Mouse (Mus musculus): Measurements from ENCODE around the gene Ankrd34a. TPM values are rescaled to one million over a fixed set of nuclear protein-coding genes. Genes with fewer than 3 reads are reported as not detected.
A peak's percentile ranks its signal among the peaks of the same experiment; 100 is the strongest.

Gene Ankrd34a
- polyA plus RNA-seq, 1 experiment from 2014 or later: 6.9 TPM

- ATAC-seq (replicated peaks; ENCODE audit: extremely low read depth, insufficient read depth, low FRiP score): no peak
These were observed 42.8 kb downstream of the Ankrd34a start for GRCm38 (mm10) chr3:96639219-96639618.

DNA sequence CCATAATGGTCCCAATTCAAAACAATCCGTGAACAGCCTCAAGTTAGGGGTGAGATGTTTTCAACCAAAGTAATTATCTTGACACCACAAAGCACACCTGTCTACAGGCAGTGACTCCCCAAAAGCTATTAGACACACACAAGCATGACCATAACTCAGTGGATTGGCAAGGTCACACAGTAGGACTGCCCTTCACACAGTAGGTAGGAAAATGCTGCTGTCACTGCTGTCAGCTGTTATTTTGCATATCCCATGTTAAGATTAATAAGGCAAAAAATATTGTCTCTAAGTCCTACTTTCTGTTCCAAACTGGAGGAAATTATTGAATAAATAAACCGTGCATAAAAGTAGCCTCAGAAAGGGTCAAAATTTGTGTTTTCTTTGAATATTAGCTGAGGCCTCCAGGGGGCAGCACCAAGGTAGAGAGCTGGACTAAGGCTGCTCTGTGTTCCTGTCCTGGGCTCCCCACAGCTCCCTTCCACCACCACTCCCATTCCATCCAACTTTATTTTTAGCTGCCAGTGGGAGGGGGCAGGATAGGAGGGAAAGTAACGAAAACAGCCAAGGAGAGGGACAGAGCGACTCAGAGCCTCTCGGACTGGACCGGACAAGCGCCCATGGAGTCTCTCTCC, 48.7 kb downstream of the Ankrd34a start, which contains the start of gene Itga10:
Itga10 (plus strand) TSS at position 567 of the 632 bp plus-strand sequence.
- peak within 1 kb of the TSS; percentile 25; the same call in 1 of the 2 replicates for H3K4me3 ChIP-seq (ENCODE audit: low read length)
- 0 out of 2 replicates have a peak within 1 kb of the TSS, but pooled peaks have one; percentile 27 for H3K9ac ChIP-seq (ENCODE audit: low read length)
- peak within 1 kb of the TSS; percentile 45 for H3K4me2 ChIP-seq (ENCODE audit: low read depth, low read length)
- H3K27me3 ChIP-seq (ENCODE audit: control insufficient read depth, insufficient read depth, low read length): no peaks in the 10 kb centered on the region
- 43% methylated on average over 7 of the region's 7 CpGs for WGBS
- peaks cover 24% of the 10 kb centered on the region for H3K36me3 ChIP-seq (ENCODE audit: control insufficient read depth, insufficient read depth)
- peaks cover 9% of the 10 kb centered on the region for H3K4me1 ChIP-seq (ENCODE audit: control insufficient read depth, insufficient read depth, low read length)
- H3K9me3 ChIP-seq (replicated peaks; ENCODE audit: control insufficient read depth, low read length): no peaks in the 10 kb centered on the region
- 0 out of 2 replicates have a peak within 1 kb of the TSS, but pooled peaks have one; percentile 44 for H3K27ac ChIP-seq (ENCODE audit: low read length)
- ATAC-seq (replicated peaks; ENCODE audit: extremely low read depth, insufficient read depth, low FRiP score): peak; percentile 87

More at GRCm38 (mm10) chr3:96639219-96639618, 42.8 kb downstream of the Ankrd34a start:
- Histone ChIP-seq H3K27me3 (ENCODE audit: control insufficient read depth, insufficient read depth, low read length) (no peaks in the 10 kb centered on the region), H3K4me3 (ENCODE audit: low read length) (no peak overlapping the region), H3K4me1 (ENCODE audit: control insufficient read depth, insufficient read depth, low read length) (peaks cover 15% of the 10 kb centered on the region), H3K4me2 (ENCODE audit: low read depth, low read length) (no peak overlapping the region), H3K9ac (ENCODE audit: low read length) (no peak overlapping the region), H3K36me3 (ENCODE audit: control insufficient read depth, insufficient read depth) (peaks cover 33% of the 10 kb centered on the region), H3K9me3 (replicated peaks; ENCODE audit: control insufficient read depth, low read length) (no peaks in the 10 kb centered on the region), H3K27ac (ENCODE audit: low read length) (no peak overlapping the region)
- 92% methylated on average over 1 of the region's 1 CpGs for WGBS

DNA sequence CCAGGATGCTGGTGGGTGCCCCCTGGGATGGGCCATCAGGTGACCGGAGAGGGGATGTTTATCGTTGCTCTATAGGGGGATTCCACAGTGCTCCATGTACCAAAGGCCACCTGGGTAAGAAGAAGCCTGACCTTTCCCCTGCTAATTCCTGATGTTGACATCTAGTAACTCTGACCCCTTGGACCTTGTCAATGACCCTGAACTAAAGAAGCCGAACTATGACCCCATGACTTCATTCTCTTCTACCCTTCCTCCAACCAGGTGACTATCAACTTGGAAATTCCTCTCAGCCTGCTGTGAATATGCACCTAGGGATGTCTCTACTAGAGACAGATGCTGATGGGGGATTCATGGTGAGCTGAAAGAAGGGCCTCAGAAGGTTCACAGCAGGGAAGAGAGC, 50.9 kb downstream of the Ankrd34a start:
- no peaks in the 10 kb centered on the region for H3K27me3 ChIP-seq (ENCODE audit: control insufficient read depth, insufficient read depth, low read length)
- no peak overlapping the region for H3K4me3 ChIP-seq (ENCODE audit: low read length)
- no peak for ATAC-seq (replicated peaks; ENCODE audit: extremely low read depth, insufficient read depth, low FRiP score)
- peaks cover 16% of the 10 kb centered on the region for H3K36me3 ChIP-seq (ENCODE audit: control insufficient read depth, insufficient read depth)
- no peak overlapping the region for H3K9ac ChIP-seq (ENCODE audit: low read length)
- peaks cover 9% of the 10 kb centered on the region for H3K4me1 ChIP-seq (ENCODE audit: control insufficient read depth, insufficient read depth, low read length)
- H3K27ac ChIP-seq (ENCODE audit: low read length): no peak overlapping the region
- WGBS: 84% methylated on average over 3 of the region's 3 CpGs
- no peak overlapping the region for H3K4me2 ChIP-seq (ENCODE audit: low read depth, low read length)
- no peaks in the 10 kb centered on the region for H3K9me3 ChIP-seq (replicated peaks; ENCODE audit: control insufficient read depth, low read length)

Other genes starting within 250 kb of the Ankrd34a start
- gene BC107364, start 144.3 kb upstream of the Ankrd34a start, polyA plus RNA-seq (2015; fragmentation: Nextera tagmentation; extraction: Ambion mirVana): 1.3 and 1.5 TPM in 2 replicates
- 8.5 and 10.9 TPM in 2 replicates for gene Hfe2, start 71.5 kb upstream of the Ankrd34a start, polyA plus RNA-seq (2015; fragmentation: Nextera tagmentation; extraction: Ambion mirVana)
- gene Txnip, start 38.7 kb upstream of the Ankrd34a start, polyA plus RNA-seq (2015; fragmentation: Nextera tagmentation; extraction: Ambion mirVana): 209 and 226 TPM in 2 replicates
- gene Gm16253, start 19.7 kb upstream of the Ankrd34a start, polyA plus RNA-seq (2015; fragmentation: Nextera tagmentation; extraction: Ambion mirVana): 1.3 and 1.4 TPM in 2 replicates
- gene Polr3gl, start 2.5 kb upstream of the Ankrd34a start, polyA plus RNA-seq (2015; fragmentation: Nextera tagmentation; extraction: Ambion mirVana): 33.4 and 36.4 TPM in 2 replicates
- gene Lix1l, start 4.5 kb downstream of the Ankrd34a start, polyA plus RNA-seq (2015; fragmentation: Nextera tagmentation; extraction: Ambion mirVana): 4.3 and 4.5 TPM in 2 replicates
- 83.8 and 86.4 TPM in 2 replicates for gene Rbm8a, start 33.3 kb downstream of the Ankrd34a start, polyA plus RNA-seq (2015; fragmentation: Nextera tagmentation; extraction: Ambion mirVana)
- 44.2 and 44.7 TPM in 2 replicates for gene Pex11b, start 38.7 kb downstream of the Ankrd34a start, polyA plus RNA-seq (2015; fragmentation: Nextera tagmentation; extraction: Ambion mirVana)
- 0.14 and 0.19 TPM in 2 replicates for gene Gm42957, start 38.8 kb downstream of the Ankrd34a start, polyA plus RNA-seq (2015; fragmentation: Nextera tagmentation; extraction: Ambion mirVana)
- 0.83 and 1.1 TPM in 2 replicates for gene Itga10, start 48.9 kb downstream of the Ankrd34a start, polyA plus RNA-seq (2015; fragmentation: Nextera tagmentation; extraction: Ambion mirVana)
- gene Ankrd35, start 73.5 kb downstream of the Ankrd34a start, polyA plus RNA-seq (2015; fragmentation: Nextera tagmentation; extraction: Ambion mirVana): 0.45 and 0.60 TPM in 2 replicates
- gene Pias3, start 99.7 kb downstream of the Ankrd34a start, polyA plus RNA-seq (2015; fragmentation: Nextera tagmentation; extraction: Ambion mirVana): 33.6 and 37.5 TPM in 2 replicates
- 6.2 and 8.8 TPM in 2 replicates for gene Nudt17, start 111.9 kb downstream of the Ankrd34a start, polyA plus RNA-seq (2015; fragmentation: Nextera tagmentation; extraction: Ambion mirVana)
- 28.1 and 31.0 TPM in 2 replicates for gene Polr3c, start 131.0 kb downstream of the Ankrd34a start, polyA plus RNA-seq (2015; fragmentation: Nextera tagmentation; extraction: Ambion mirVana)
- gene Rnf115, start 131.0 kb downstream of the Ankrd34a start, polyA plus RNA-seq (2015; fragmentation: Nextera tagmentation; extraction: Ambion mirVana): 36.9 and 39.7 TPM in 2 replicates
- 0.98 TPM in 1 of 2 replicates, not detected in the other for gene Pdzk1, start 232.6 kb downstream of the Ankrd34a start, polyA plus RNA-seq (2015; fragmentation: Nextera tagmentation; extraction: Ambion mirVana)
- gene Cd160, start 232.7 kb downstream of the Ankrd34a start, polyA plus RNA-seq (2015; fragmentation: Nextera tagmentation; extraction: Ambion mirVana): 2.3 and 5.5 TPM in 2 replicates

All from heart, embryonic 16.5 days (tissue).